Mouse (Mus musculus) stomach, postnatal 0 days (tissue): Measurements from ENCODE around the gene Ifnk.

Experiments used
- CTCF ChIP-seq: IDR thresholded peaks from 2 replicates; pipeline ENCODE4 v1.5.1; 2016; ENCODE audit warnings: antibody characterized with exemption, low read depth, mild to moderate bottlenecking, moderate library complexity
- EP300 ChIP-seq: optimal IDR thresholded peaks from 2 replicates; pipeline ENCODE3; 2016; ENCODE audit warnings: antibody characterized with exemption

GRCm38 (mm10) chr4:35125299-35125777 is 26.5 kb upstream of the Ifnk start:
- no peak for TF ChIP-seq CTCF
- no peak for TF ChIP-seq EP300
